Mouse (Mus musculus) MEL (cell line): ENCODE measurements around the gene Matn1. TPM values are rescaled to one million over a fixed set of nuclear protein-coding genes. Genes with fewer than 3 reads are reported as not detected.
A peak's percentile ranks its signal among the peaks of the same experiment; 100 is the strongest.

Experiments used
- DNase-seq: peaks from one replicate; pipeline ENCODE4 v3.0.0; 2011; ENCODE audit warnings: low read depth, low spot score
- H3K27ac ChIP-seq: 2 replicates; pipeline ENCODE4 v1.5.1; 2012; ENCODE audit warnings: low read depth, mild to moderate bottlenecking, control low read depth, low read length, moderate library complexity; ENCODE audit not compliant: control insufficient read depth
- H3K27me3 ChIP-seq, 2 experiments: fragments of 150-350 bp in 1 of 2; sonication (generic) in 1 of 2; 2 replicates each; pipeline ENCODE4 v1.6.1; 2012; ENCODE audit warnings: low read length in 2 of 2, mild to moderate bottlenecking in 2 of 2, improper control_type of control experiment in 1 of 2, moderate library complexity in 1 of 2; ENCODE audit not compliant: insufficient read depth in 2 of 2, control insufficient read depth in 1 of 2
- H3K36me3 ChIP-seq, 2 experiments: 2 replicates each; pipeline ENCODE4 v1.6.1; 2012 to 2014; ENCODE audit warnings: low read length in 2 of 2, improper control_type of control experiment in 1 of 2, inconsistent platforms in 1 of 2, mild to moderate bottlenecking in 1 of 2; ENCODE audit not compliant: insufficient read depth in 2 of 2, control insufficient read depth in 1 of 2
- H3K4me1 ChIP-seq, 2 experiments: fragments of 150-350 bp in 1 of 2; sonication (generic) in 1 of 2; 2 replicates each; pipeline ENCODE4 v1.6.1; 2012; ENCODE audit warnings: low read length in 2 of 2, improper control_type of control experiment in 1 of 2, mild to moderate bottlenecking in 1 of 2; ENCODE audit not compliant: insufficient read depth in 2 of 2, control insufficient read depth in 1 of 2
- H3K4me3 ChIP-seq, 2 experiments: fragments of 150-350 bp in 1 of 2; sonication (generic) in 1 of 2; 2 replicates each; pipeline ENCODE4 v1.5.1; 2012; ENCODE audit warnings: low read depth in 2 of 2, low read length in 2 of 2, mild to moderate bottlenecking in 2 of 2, moderate library complexity in 2 of 2, control low read depth in 1 of 2, improper control_type of control experiment in 1 of 2; ENCODE audit not compliant: control insufficient read depth in 1 of 2, insufficient read depth in 1 of 2
- H3K79me2 ChIP-seq: 2 replicates; pipeline ENCODE4 v1.6.1; 2012; ENCODE audit warnings: mild to moderate bottlenecking, low read length, moderate library complexity; ENCODE audit not compliant: control insufficient read depth, poor library complexity, insufficient read depth
- H3K9ac ChIP-seq: 2 replicates; pipeline ENCODE4 v1.6.1; 2012; ENCODE audit warnings: low read depth, mild to moderate bottlenecking, control low read depth, low read length, moderate library complexity; ENCODE audit not compliant: control insufficient read depth, poor library complexity, severe bottlenecking
- H3K9me3 ChIP-seq: fragments of 150-350 bp; sonication (generic); replicated peaks from 2 replicates; pipeline ENCODE4 v1.6.1; 2012; ENCODE audit warnings: mild to moderate bottlenecking, low read length, improper control_type of control experiment, moderate library complexity; ENCODE audit not compliant: insufficient read depth
- CHD1 ChIP-seq: IDR thresholded peaks from 2 replicates; pipeline ENCODE4 v1.6.1; 2012; ENCODE audit warnings: low read depth, mild to moderate bottlenecking, inconsistent platforms, low read length, improper control_type of control experiment
- CTCF ChIP-seq, 3 experiments: IDR thresholded peaks in 2 of 3; conservative IDR thresholded peaks in 1 of 3; 2 replicates each; pipeline ENCODE4 v1.5.1; 2011 to 2012; ENCODE audit warnings: low read length in 3 of 3, low read depth in 2 of 3, mild to moderate bottlenecking in 2 of 3, improper control_type of control experiment in 1 of 3, inconsistent platforms in 1 of 3, mixed read lengths in 1 of 3, moderate library complexity in 1 of 3; ENCODE audit not compliant: control insufficient read depth in 1 of 3, insufficient read depth in 1 of 3, poor library complexity in 1 of 3, severe bottlenecking in 1 of 3
- ELF1 ChIP-seq: IDR thresholded peaks from 2 replicates; pipeline ENCODE4 v1.6.1; 2014; ENCODE audit warnings: low read depth, mild to moderate bottlenecking, inconsistent platforms, low read length, improper control_type of control experiment, moderate library complexity
- EP300 ChIP-seq, 2 experiments: IDR thresholded peaks; 2 replicates each; pipeline ENCODE4 v1.6.1; 2011; ENCODE audit warnings: improper control_type of control experiment in 2 of 2, low read length in 2 of 2, low read depth in 1 of 2, mild to moderate bottlenecking in 1 of 2
- ETS1 ChIP-seq: IDR thresholded peaks from 2 replicates; pipeline ENCODE4 v1.6.1; 2012; ENCODE audit warnings: low read depth, mild to moderate bottlenecking, inconsistent platforms, low read length, improper control_type of control experiment, moderate library complexity
- GABPA ChIP-seq: IDR thresholded peaks from 2 replicates; pipeline ENCODE4 v1.6.1; 2012; ENCODE audit warnings: low read depth, mild to moderate bottlenecking, inconsistent platforms, low read length, improper control_type of control experiment, moderate library complexity
- HCFC1 ChIP-seq: IDR thresholded peaks from 2 replicates; pipeline ENCODE4 v1.6.1; 2012; ENCODE audit warnings: low read depth, mild to moderate bottlenecking, inconsistent platforms, low read length, improper control_type of control experiment, moderate library complexity
- MYB ChIP-seq: IDR thresholded peaks from 2 replicates; pipeline ENCODE4 v1.6.1; 2011; ENCODE audit warnings: mild to moderate bottlenecking, low read depth, low read length, improper control_type of control experiment
- RAD21 ChIP-seq: IDR thresholded peaks from 2 replicates; pipeline ENCODE4 v1.6.1; 2011; ENCODE audit warnings: mild to moderate bottlenecking, low read depth, low read length, improper control_type of control experiment
- SIN3A ChIP-seq: IDR thresholded peaks from 2 replicates; pipeline ENCODE4 v1.6.1; 2012; ENCODE audit warnings: low read length, improper control_type of control experiment, inconsistent platforms
- SMC3 ChIP-seq: IDR thresholded peaks from 2 replicates; pipeline ENCODE4 v1.6.1; 2011; ENCODE audit warnings: low read depth, low read length, improper control_type of control experiment
- USF1 ChIP-seq: IDR thresholded peaks from 2 replicates; pipeline ENCODE4 v1.6.1; 2014; ENCODE audit warnings: low read depth, mild to moderate bottlenecking, inconsistent platforms, low read length, improper control_type of control experiment, moderate library complexity
- USF2 ChIP-seq, 2 experiments: IDR thresholded peaks; 2 replicates each; pipeline ENCODE4 v1.6.1; 2011 to 2012; ENCODE audit warnings: improper control_type of control experiment in 2 of 2, low read length in 2 of 2, borderline replicate concordance in 1 of 2, inconsistent platforms in 1 of 2, low read depth in 1 of 2, mild to moderate bottlenecking in 1 of 2; ENCODE audit not compliant: insufficient read depth in 1 of 2
- ZC3H11A ChIP-seq: IDR thresholded peaks from 2 replicates; pipeline ENCODE4 v1.6.1; 2012; ENCODE audit warnings: low read depth, mild to moderate bottlenecking, inconsistent platforms, low read length, improper control_type of control experiment
- ZNF384 ChIP-seq: IDR thresholded peaks from 2 replicates; pipeline ENCODE4 v1.6.1; 2012; ENCODE audit warnings: low read depth, mild to moderate bottlenecking, inconsistent platforms, low read length, improper control_type of control experiment
- polyA plus RNA-seq, 2 experiments: library from polyadenylated mRNA; stranded (reverse) in 1 of 2; unstranded in 1 of 2; fragments of >175 nt in 1 of 2; fragments of >200 nt in 1 of 2; gene quantifications; 2 replicates each; pipeline versions ENCODE4 v1.2.1 to v1.2.4; 2012; ENCODE audit warnings: low replicate concordance in 2 of 2, low read depth in 1 of 2; ENCODE audit not compliant: insufficient read length in 2 of 2, insufficient read depth in 1 of 2, missing spikeins in 1 of 2
- total RNA-seq: library from RNA; depleted of rRNA; stranded (reverse); fragments of 300-350 nt; gene quantifications from 2 replicates; pipeline ENCODE4 v1.2.3, GENCODE M21; 2012

The Matn1 gene
- total and polyA plus RNA-seq, 3 experiments = not detected

- DNase-seq = peak; percentile 77
- Histone ChIP-seq H3K9ac (no peak overlapping the region), H3K4me1 (peaks cover 0 to 6% of the 10 kb centered on the region in 2 experiments; a peak in 1 of 4 replicates), H3K79me2 (no peaks in the 10 kb centered on the region), H3K27ac (no peak overlapping the region), H3K27me3 (no peaks in the 10 kb centered on the region), H3K9me3 (no peaks in the 10 kb centered on the region), H3K36me3 (no peaks in the 10 kb centered on the region), H3K4me3 (no peak overlapping the region)
- TF ChIP-seq ETS1 = no peak
- no peak for TF ChIP-seq MYB
- TF ChIP-seq GABPA = no peak
- TF ChIP-seq CTCF (IDR thresholded peaks at IDR 0.05 in 2 of 3, conservative IDR thresholded peaks at IDR 0.05 in 1 of 3; ENCODE audit: control insufficient read depth in 1 of 3, insufficient read depth in 1 of 3, low read depth in 2 of 3, low read length in 3 of 3, poor library complexity in 1 of 3, severe bottlenecking in 1 of 3) = peak; percentile 81 to 98 (median 83)
- TF ChIP-seq USF2 (IDR thresholded peaks at IDR 0.05; ENCODE audit: borderline replicate concordance in 1 of 2, insufficient read depth in 1 of 2, low read depth in 1 of 2, low read length in 2 of 2) = no peak
- TF ChIP-seq RAD21 = peak; percentile 97
- TF ChIP-seq HCFC1 = no peak
- TF ChIP-seq SIN3A = peak; percentile 27; the same call in 1 of the 2 replicates
- TF ChIP-seq EP300 (IDR thresholded peaks at IDR 0.05; ENCODE audit: low read depth in 1 of 2, low read length in 2 of 2) = no peak
- TF ChIP-seq ZC3H11A = peak; percentile 99
- no peak for TF ChIP-seq CHD1
- peak; percentile 99 for TF ChIP-seq SMC3
These were observed 47.8 kb upstream of the Matn1 start for GRCm38 (mm10) chr4:130896372-130896771.

DNA sequence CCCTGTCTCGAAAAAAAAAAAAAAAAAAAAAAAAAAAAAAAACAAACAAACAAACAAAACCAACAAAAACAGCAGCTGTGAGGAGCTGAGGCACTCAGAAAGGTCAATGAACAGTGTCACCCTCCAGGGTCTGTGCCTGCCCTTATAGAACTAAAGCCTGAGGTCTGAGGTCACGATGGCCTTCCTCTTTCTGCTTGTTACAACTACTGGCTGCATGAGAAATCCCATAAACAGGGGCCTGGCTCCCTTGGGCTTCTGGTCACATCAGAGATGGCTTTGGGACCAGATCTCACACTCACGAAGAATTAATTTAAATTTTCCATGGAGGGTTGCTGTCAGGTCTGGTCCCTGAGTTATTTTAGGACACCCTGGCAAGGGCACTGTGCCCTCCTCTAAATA is 44.8 kb upstream of the Matn1 start:
- no peak overlapping the region for H3K4me3 ChIP-seq
- H3K4me1 ChIP-seq = peaks cover 4 to 30% of the 10 kb centered on the region in 2 experiments
- no peak overlapping the region for H3K27ac ChIP-seq

GRCm38 (mm10) chr4:130899782-130900427 is 44.3 kb upstream of the Matn1 start:
- Histone ChIP-seq H3K36me3 (peaks cover 0 to 20% of the 10 kb centered on the region in 2 experiments; a peak in 2 of 4 replicates), H3K27me3 (no peaks in the 10 kb centered on the region), H3K27ac (no peak overlapping the region), H3K9ac (no peak overlapping the region), H3K4me3 (no peak overlapping the region), H3K4me1 (peaks cover 6 to 35% of the 10 kb centered on the region in 2 experiments), H3K79me2 (no peaks in the 10 kb centered on the region; the same call in 1 of the 2 replicates), H3K9me3 (no peaks in the 10 kb centered on the region)
- 0 out of 2 replicates have a peak, but pooled peaks have one; percentile 11 for TF ChIP-seq USF1
- TF ChIP-seq ELF1 = no peak
- no peak for DNase-seq

More for the DNA sequence above, 44.8 kb upstream of the Matn1 start:
- H3K36me3 ChIP-seq = peaks cover 0 to 15% of the 10 kb centered on the region in 2 experiments; a peak in 2 of 4 replicates
- no peaks in the 10 kb centered on the region; the same call in 1 of the 2 replicates for H3K79me2 ChIP-seq
- H3K27me3 ChIP-seq = no peaks in the 10 kb centered on the region
- H3K9ac ChIP-seq = no peak overlapping the region
- DNase-seq = no peak
- H3K9me3 ChIP-seq = no peaks in the 10 kb centered on the region
- TF ChIP-seq ZNF384 (0 out of 2 replicates have a peak, but pooled peaks have one; percentile 22), HCFC1 (no peak)
